Comparison of ENCODE assay signal across 24 mouse cellular contexts in genomic region chr1:20017619-20018018, GRCm38 (mm10).
DNase-seq lines count a peak whose midpoint lies in the region; ATAC-seq and TF ChIP-seq lines count a peak whose summit lies in the region.
"Had no signal": no experiment of that assay in that cellular context is flagged by ENCODE, and none has a peak within 500 bp of the region (broad histone marks: within the 10 kb centered on the region; RNA-seq: fewer than 3 reads in every experiment).

No protein-coding gene starts in this region.

- no peak overlapping the region for H3K4me2 ChIP-seq in forebrain, embryonic 13.5 days
- no peak overlapping the region for H3K4me2 ChIP-seq in forebrain, embryonic 16.5 days (ENCODE audit: low read length)
- H3K4me2 ChIP-seq in forebrain, embryonic 12.5 days = no peak overlapping the region
- no peak overlapping the region for H3K4me2 ChIP-seq in midbrain, embryonic 14.5 days (ENCODE audit: low read length)
- no peak overlapping the region for H3K4me2 ChIP-seq in midbrain, embryonic 11.5 days
- H3K4me2 ChIP-seq: embryonic facial prominence, embryonic 13.5 days; embryonic facial prominence, embryonic 15.5 days; forebrain, embryonic 15.5 days had no signal

- no peaks in the 10 kb centered on the region for H3K9me3 ChIP-seq in forebrain, embryonic 13.5 days (replicated peaks)
- H3K9me3 ChIP-seq in forebrain, embryonic 10.5 days = no peaks in the 10 kb centered on the region
- H3K9me3 ChIP-seq in forebrain, embryonic 16.5 days (ENCODE audit: control insufficient read depth, low read length) = no peaks in the 10 kb centered on the region
- no peaks in the 10 kb centered on the region for H3K9me3 ChIP-seq in forebrain, embryonic 12.5 days
- no peaks in the 10 kb centered on the region for H3K9me3 ChIP-seq in midbrain, embryonic 14.5 days (ENCODE audit: control insufficient read depth, low read length)
- no peaks in the 10 kb centered on the region for H3K9me3 ChIP-seq in midbrain, embryonic 11.5 days (ENCODE audit: control insufficient read depth, low read length)
- H3K9me3 ChIP-seq: embryonic facial prominence, embryonic 13.5 days; embryonic facial prominence, embryonic 15.5 days; forebrain, embryonic 15.5 days; G1E had no signal

- no peaks in the 10 kb centered on the region for H3K27me3 ChIP-seq in forebrain, embryonic 13.5 days
- no peaks in the 10 kb centered on the region for H3K27me3 ChIP-seq in forebrain, embryonic 10.5 days (ENCODE audit: poor library complexity, severe bottlenecking)
- no peaks in the 10 kb centered on the region for H3K27me3 ChIP-seq in forebrain, embryonic 16.5 days (replicated peaks; ENCODE audit: control insufficient read depth, insufficient read depth, low read length)
- H3K27me3 ChIP-seq in forebrain, embryonic 12.5 days = no peaks in the 10 kb centered on the region
- H3K27me3 ChIP-seq in midbrain, embryonic 14.5 days (ENCODE audit: control insufficient read depth, insufficient read depth, low read length) = no peaks in the 10 kb centered on the region
- H3K27me3 ChIP-seq in midbrain, embryonic 11.5 days (ENCODE audit: control insufficient read depth, insufficient read depth, low read length) = no peaks in the 10 kb centered on the region
- H3K27me3 ChIP-seq: CH12.LX; embryonic facial prominence, embryonic 13.5 days; embryonic facial prominence, embryonic 15.5 days; forebrain, embryonic 15.5 days had no signal

- no peak overlapping the region for H3K9ac ChIP-seq in forebrain, embryonic 13.5 days
- H3K9ac ChIP-seq in forebrain, embryonic 16.5 days (replicated peaks; ENCODE audit: low read depth, low read length) = no peak overlapping the region
- H3K9ac ChIP-seq in forebrain, embryonic 12.5 days = no peak overlapping the region
- H3K9ac ChIP-seq in midbrain, embryonic 14.5 days (replicated peaks; ENCODE audit: low read length) = no peak overlapping the region
- H3K9ac ChIP-seq in midbrain, embryonic 11.5 days (ENCODE audit: low read length) = no peak overlapping the region
- H3K9ac ChIP-seq: embryonic facial prominence, embryonic 13.5 days; embryonic facial prominence, embryonic 15.5 days; forebrain, embryonic 15.5 days had no signal

- H3K36me3 ChIP-seq in forebrain, embryonic 13.5 days (ENCODE audit: poor library complexity, severe bottlenecking) = no peaks in the 10 kb centered on the region
- no peaks in the 10 kb centered on the region for H3K36me3 ChIP-seq in forebrain, embryonic 10.5 days (replicated peaks)
- H3K36me3 ChIP-seq in forebrain, embryonic 16.5 days (ENCODE audit: control insufficient read depth, insufficient read depth) = no peaks in the 10 kb centered on the region
- no peaks in the 10 kb centered on the region for H3K36me3 ChIP-seq in forebrain, embryonic 12.5 days (replicated peaks)
- no peaks in the 10 kb centered on the region for H3K36me3 ChIP-seq in midbrain, embryonic 14.5 days (ENCODE audit: control insufficient read depth, insufficient read depth, low read length)
- H3K36me3 ChIP-seq in midbrain, embryonic 11.5 days (ENCODE audit: control insufficient read depth, insufficient read depth, low read length) = no peaks in the 10 kb centered on the region
- H3K36me3 ChIP-seq: embryonic facial prominence, embryonic 13.5 days; embryonic facial prominence, embryonic 15.5 days; forebrain, embryonic 15.5 days; G1E had no signal

- peak; percentile 70; the same call in 1 of the 2 replicates for ATAC-seq in forebrain, embryonic 13.5 days
- ATAC-seq in forebrain, embryonic 16.5 days = peak; percentile 67
- no peak for ATAC-seq in forebrain, embryonic 12.5 days (ENCODE audit: low FRiP score)
- ATAC-seq in midbrain, embryonic 14.5 days (ENCODE audit: low FRiP score, low TSS enrichment) = no peak
- no peak for ATAC-seq in midbrain, embryonic 11.5 days (ENCODE audit: low FRiP score)
- ATAC-seq: activated CD4-positive, CD25-positive, alpha-beta regulatory T cell, adult 4 months; CD4-positive, CD25-positive, alpha-beta regulatory T cell, adult 4 months; forebrain, embryonic 15.5 days; Patski had no signal

- no peak overlapping the region for H3K4me3 ChIP-seq in forebrain, embryonic 13.5 days
- no peak overlapping the region for H3K4me3 ChIP-seq in forebrain, embryonic 10.5 days
- H3K4me3 ChIP-seq in forebrain, embryonic 16.5 days (replicated peaks; ENCODE audit: low read length) = no peak overlapping the region
- no peak overlapping the region for H3K4me3 ChIP-seq in forebrain, embryonic 12.5 days (replicated peaks)
- H3K4me3 ChIP-seq in midbrain, embryonic 14.5 days (replicated peaks; ENCODE audit: low read depth, low read length) = no peak overlapping the region
- H3K4me3 ChIP-seq in midbrain, embryonic 11.5 days (ENCODE audit: low read depth, low read length) = no peak overlapping the region
- H3K4me3 ChIP-seq: embryonic facial prominence, embryonic 13.5 days; embryonic facial prominence, embryonic 15.5 days; erythroblast, embryonic 14.5 days; forebrain, embryonic 15.5 days had no signal

- H3K27ac ChIP-seq in forebrain, embryonic 13.5 days = no peak overlapping the region
- no peak overlapping the region for H3K27ac ChIP-seq in forebrain, embryonic 10.5 days
- no peak overlapping the region for H3K27ac ChIP-seq in forebrain, embryonic 16.5 days (ENCODE audit: low read length)
- no peak overlapping the region for H3K27ac ChIP-seq in forebrain, embryonic 12.5 days
- peak overlapping the region; percentile 57 for H3K27ac ChIP-seq in midbrain, embryonic 14.5 days (replicated peaks; ENCODE audit: low read depth, low read length)
- H3K27ac ChIP-seq in midbrain, embryonic 11.5 days (ENCODE audit: low read depth, low read length) = no peak overlapping the region
- H3K27ac ChIP-seq: embryonic facial prominence, embryonic 13.5 days; embryonic facial prominence, embryonic 15.5 days; forebrain, embryonic 15.5 days had no signal

- no peaks in the 10 kb centered on the region for H3K4me1 ChIP-seq in forebrain, embryonic 13.5 days
- no peaks in the 10 kb centered on the region for H3K4me1 ChIP-seq in forebrain, embryonic 10.5 days
- no peaks in the 10 kb centered on the region for H3K4me1 ChIP-seq in forebrain, embryonic 16.5 days (replicated peaks; ENCODE audit: control insufficient read depth, insufficient read depth, low read length)
- H3K4me1 ChIP-seq in forebrain, embryonic 12.5 days = no peaks in the 10 kb centered on the region
- no peaks in the 10 kb centered on the region for H3K4me1 ChIP-seq in midbrain, embryonic 14.5 days (ENCODE audit: control insufficient read depth, insufficient read depth, low read length)
- no peaks in the 10 kb centered on the region for H3K4me1 ChIP-seq in midbrain, embryonic 11.5 days (ENCODE audit: control insufficient read depth, insufficient read depth, low read length)
- H3K4me1 ChIP-seq: embryonic facial prominence, embryonic 15.5 days; forebrain, embryonic 15.5 days had no signal

- TF ChIP-seq CTCF in brain, embryonic 14.5 days (IDR thresholded peaks at IDR 0.05; ENCODE audit: borderline replicate concordance, extremely low read depth, insufficient read depth, insufficient read length) = no peak

- DNase-seq in forebrain, embryonic 10.5 days (ENCODE audit: extremely low spot score, low spot score) = no peak
- no peak for DNase-seq in midbrain, embryonic 14.5 days
- DNase-seq in midbrain, embryonic 11.5 days (ENCODE audit: low spot score, missing footprints) = no peak
- DNase-seq in brain, embryonic 14.5 days (ENCODE audit: low read depth) = peak; percentile 26
- DNase-seq: B cell, adult 2 months; cerebellum, adult 11 months; cerebellum, adult 18-20 months; cerebellum, adult 8-10 months; cerebellum, adult 9-11 months; cerebellum, postnatal 14 days; cerebellum, postnatal 36 days; embryo, embryonic 11 days had no signal

- WGBS in forebrain, embryonic 13.5 days = 93% methylated on average over 4 of the region's 4 CpGs
- WGBS in forebrain, embryonic 10.5 days = 95% methylated on average over 4 of the region's 4 CpGs
- WGBS in forebrain, embryonic 16.5 days = 70% methylated on average over 4 of the region's 4 CpGs
- WGBS in forebrain, embryonic 12.5 days = 88% methylated on average over 4 of the region's 4 CpGs
- whole genome bisulfite sequencing in midbrain, embryonic 14.5 days = 75% methylated on average over 4 of the region's 4 CpGs
- WGBS in midbrain, embryonic 11.5 days = 89% methylated on average over 4 of the region's 4 CpGs

- TF ChIP-seq POLR2A in brain, embryonic 14.5 days (IDR thresholded peaks at IDR 0.05; ENCODE audit: borderline replicate concordance, extremely low read depth, insufficient read depth, insufficient read length, poor library complexity, severe bottlenecking) = no peak

Comparison
In these comparisons a context has a peak if more than half of its experiments do, and no peak if none do; other contexts are left out.
1. ATAC-seq: peak in forebrain, embryonic 13.5 days (single experiment) and forebrain, embryonic 16.5 days (single experiment); none in forebrain, embryonic 12.5 days (single experiment), midbrain, embryonic 14.5 days (single experiment) and midbrain, embryonic 11.5 days (single experiment).